Mouse (Mus musculus) stomach, postnatal 0 days (tissue): ENCODE results near the gene Nrl.

Source experiments
- CTCF ChIP-seq: IDR thresholded peaks from 2 replicates; pipeline ENCODE4 v1.5.1; 2016; ENCODE audit warnings: antibody characterized with exemption, low read depth, mild to moderate bottlenecking, moderate library complexity
- EP300 ChIP-seq: optimal IDR thresholded peaks from 2 replicates; pipeline ENCODE3; 2016; ENCODE audit warnings: antibody characterized with exemption

GRCm38 (mm10) chr14:55554635-55555034, 29.9 kb upstream of the Nrl start:
- TF ChIP-seq CTCF (no peak), EP300 (no peak)
